Mouse (Mus musculus) embryonic facial prominence, embryonic 14.5 days (tissue): ENCODE results near the gene Tbrg4. TPM values are rescaled to one million over a fixed set of nuclear protein-coding genes. Genes with fewer than 3 reads are reported as not detected.
"Not testable (repeated sequence)": the region's sequence is repeated elsewhere in the genome, so short reads cannot be mapped to it uniquely, and the experiment has no call there.

Experiments used
- ATAC-seq: fragments of 200-750 bp; cut with Nextera tagmentation; 2 replicates; pipeline ENCODE4 v1.8.0; 2017; ENCODE audit warnings: low read depth, moderate number of reproducible peaks, moderate TSS enrichment
- DNase-seq: peaks from one replicate; pipeline ENCODE4 v3.0.0-alpha.2; 2015; ENCODE audit warnings: low spot score
- H3K27ac ChIP-seq: fragments of 300-500 bp; sonication (generic); replicated peaks from 2 replicates; pipeline ENCODE4 v1.5.1; 2014; ENCODE audit warnings: low read depth, mild to moderate bottlenecking, low read length, moderate library complexity
- H3K27me3 ChIP-seq: fragments of 300-500 bp; sonication (generic); replicated peaks from 2 replicates; pipeline ENCODE4 v1.6.1; 2014; ENCODE audit warnings: low read length; ENCODE audit not compliant: control insufficient read depth, insufficient read depth
- H3K36me3 ChIP-seq: fragments of 300-500 bp; sonication (generic); 2 replicates; pipeline ENCODE4 v1.6.1; 2014; ENCODE audit warnings: low read length, mixed read lengths; ENCODE audit not compliant: control insufficient read depth, insufficient read depth
- H3K4me1 ChIP-seq: fragments of 300-500 bp; sonication (generic); 2 replicates; pipeline ENCODE4 v1.6.1; 2014; ENCODE audit warnings: antibody characterized with exemption, low read length; ENCODE audit not compliant: control insufficient read depth, insufficient read depth
- H3K4me2 ChIP-seq: fragments of 300-500 bp; sonication (generic); 2 replicates; pipeline ENCODE4 v1.6.1; 2014; ENCODE audit warnings: low read depth, mild to moderate bottlenecking, low read length, moderate library complexity, mixed read lengths
- H3K4me3 ChIP-seq: fragments of 300-500 bp; sonication (generic); 2 replicates; pipeline ENCODE4 v1.5.1; 2014; ENCODE audit warnings: low read depth, mild to moderate bottlenecking, low read length
- H3K9ac ChIP-seq: fragments of 300-500 bp; sonication (generic); 2 replicates; pipeline ENCODE4 v1.6.1; 2014; ENCODE audit warnings: low read depth, mild to moderate bottlenecking, low read length, moderate library complexity, mixed read lengths
- H3K9me3 ChIP-seq: fragments of 300-500 bp; sonication (generic); 2 replicates; pipeline ENCODE4 v1.6.1; 2016; ENCODE audit warnings: low read length; ENCODE audit not compliant: control insufficient read depth
- WGBS: fragments of 180-500 bp; shearing (Covaris S2); extraction: QIAGEN DNeasy Blood & Tissue Kit; methylation state at CpG from one replicate; pipeline ENCODE4 v1.1.7; 2014; 5-methylcytosine and 5-hydroxymethylcytosine counted together
- polyA plus RNA-seq: library from polyadenylated mRNA; unstranded; fragments of >200 nt; fragmentation: Nextera tagmentation; extraction: Ambion mirVana; gene quantifications from 2 replicates; pipeline ENCODE4 v1.2.1, GENCODE M21; 2014

Gene Tbrg4
- polyA plus RNA-seq, 1 experiment from 2014 or later, result 33.7 TPM

DNA sequence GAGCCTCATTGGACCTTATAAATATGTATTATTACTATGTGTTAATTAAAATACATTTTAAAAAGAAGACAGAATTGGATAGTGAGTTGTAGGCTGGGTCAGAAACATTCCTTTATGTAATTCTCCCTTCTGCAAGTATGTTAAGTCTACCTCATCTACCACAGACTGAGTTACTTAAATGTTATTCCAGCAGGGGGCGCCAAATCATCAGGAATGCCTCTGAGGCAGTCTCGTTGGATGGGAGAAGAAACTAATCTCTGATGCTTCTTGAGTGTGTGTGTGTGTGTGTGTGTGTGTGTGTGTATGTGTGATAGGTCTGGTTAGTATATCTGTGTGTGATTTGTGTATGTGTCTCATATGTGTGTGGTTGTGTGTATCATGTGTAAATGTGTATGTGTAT is 29.0 kb upstream of the Tbrg4 start:
- peak; percentile 69 for ATAC-seq

DNA sequence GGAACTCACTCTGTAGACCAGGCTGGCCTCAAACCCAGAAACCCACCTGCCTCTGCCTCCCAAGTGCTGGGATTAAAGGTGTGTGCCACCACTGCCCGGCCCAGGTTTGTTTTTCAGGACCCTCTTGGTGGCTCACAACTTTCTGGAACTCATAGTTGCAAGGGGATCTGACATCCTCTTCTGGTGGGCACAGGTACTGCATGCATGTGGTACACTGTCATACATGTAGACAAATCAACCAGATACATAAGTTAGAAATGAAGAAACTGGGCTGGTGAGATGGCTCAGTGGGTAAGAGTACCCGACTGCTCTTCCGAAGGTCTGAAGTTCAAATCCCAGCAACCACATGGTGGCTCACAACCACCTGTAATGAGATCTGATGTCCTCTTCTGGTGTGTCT is 27.1 kb upstream of the Tbrg4 start:
- H3K4me1 ChIP-seq, H3K27ac ChIP-seq, H3K4me2 ChIP-seq, ATAC-seq, H3K9ac ChIP-seq, H3K9me3 ChIP-seq, H3K4me3 ChIP-seq, H3K36me3 ChIP-seq, H3K27me3 ChIP-seq, DNase-seq: not testable (repeated sequence)
- 75% methylated on average over 3 of the region's 3 CpGs for WGBS

More for the DNA sequence above, 29.0 kb upstream of the Tbrg4 start:
- Histone ChIP-seq H3K27me3 (peaks cover 2% of the 10 kb centered on the region; the same call in 1 of the 2 replicates), H3K27ac (no peak overlapping the region), H3K36me3 (no peaks in the 10 kb centered on the region), H3K4me1 (no peaks in the 10 kb centered on the region), H3K4me3 (no peak overlapping the region), H3K9me3 (no peaks in the 10 kb centered on the region), H3K4me2 (no peak overlapping the region), H3K9ac (no peak overlapping the region)
- DNase-seq, result peak; percentile 93
- WGBS, result 2% methylated on average over 2 of the region's 2 CpGs

DNA sequence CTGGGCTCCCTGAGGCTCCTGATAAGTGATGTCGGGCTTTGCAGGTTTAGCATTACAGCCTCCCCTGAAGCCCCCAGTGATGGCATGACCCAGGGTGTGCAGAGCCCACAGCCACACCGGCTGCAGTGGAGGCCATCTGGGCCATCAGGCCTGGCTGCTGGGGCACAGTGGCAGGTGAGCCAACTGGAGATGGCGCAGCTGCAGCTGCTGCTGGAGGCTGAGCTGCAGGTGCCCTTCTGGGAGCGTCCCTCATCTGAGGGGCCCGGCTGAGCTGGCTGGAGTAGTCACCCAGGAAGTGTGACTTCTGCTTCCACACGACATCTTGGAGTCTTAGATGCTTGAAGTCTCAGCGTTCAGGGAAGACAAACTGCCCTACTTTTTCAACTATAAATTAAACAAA is 24.7 kb upstream of the Tbrg4 start:
- H3K27ac ChIP-seq, result no peak overlapping the region
- H3K4me2 ChIP-seq, result no peak overlapping the region
- no peak for DNase-seq
- no peak overlapping the region for H3K9ac ChIP-seq
- WGBS, result 60% methylated on average over 7 of the region's 7 CpGs
- no peaks in the 10 kb centered on the region for H3K36me3 ChIP-seq
- ATAC-seq, result no peak
- H3K4me1 ChIP-seq, result no peaks in the 10 kb centered on the region
- H3K9me3 ChIP-seq, result no peaks in the 10 kb centered on the region
- H3K4me3 ChIP-seq, result no peak overlapping the region
- peaks cover 2% of the 10 kb centered on the region; the same call in 1 of the 2 replicates for H3K27me3 ChIP-seq

DNA sequence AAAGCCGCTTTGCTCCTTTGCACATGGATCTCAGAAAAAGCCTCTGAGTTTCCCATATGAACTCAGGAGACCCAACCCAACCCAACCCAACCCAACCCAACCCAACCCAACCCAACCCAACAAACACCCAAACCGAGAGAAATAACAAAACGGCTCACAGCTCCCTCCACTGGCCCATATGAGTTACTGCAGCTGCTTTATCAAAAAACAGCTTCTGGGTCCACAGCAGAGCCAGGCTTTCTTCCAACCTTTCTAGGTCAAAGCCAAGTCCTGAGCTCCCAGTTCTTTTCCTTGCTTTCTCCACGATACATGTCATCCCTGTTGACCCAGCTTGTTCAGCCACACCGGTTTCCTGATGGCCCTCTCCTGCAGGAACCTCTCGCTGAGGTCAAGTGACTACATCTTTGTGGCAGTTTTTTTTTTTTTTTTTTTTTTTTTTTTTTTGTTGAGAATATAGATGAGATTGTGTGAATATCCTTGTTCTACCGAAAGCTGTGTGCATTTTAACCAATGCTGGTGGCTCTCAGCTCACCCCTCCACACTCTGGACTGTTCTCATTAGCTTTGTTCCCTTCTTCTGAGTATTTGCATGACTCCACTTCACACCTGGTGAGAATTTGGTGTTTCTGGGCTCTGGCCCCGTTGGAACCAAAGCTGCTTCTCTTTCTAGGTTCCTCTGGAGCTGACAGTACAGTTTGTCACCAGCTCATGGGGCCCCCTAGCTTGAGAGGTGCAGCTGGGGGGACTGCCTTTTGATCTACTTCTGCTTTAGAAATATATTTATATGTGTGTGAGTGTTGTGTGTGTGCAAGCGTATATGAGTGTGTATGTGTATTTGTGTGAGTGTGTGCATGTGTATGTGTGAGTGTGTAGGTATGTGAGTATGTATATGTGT is 22.2 kb upstream of the Tbrg4 start:
- Histone ChIP-seq H3K27ac (no peak overlapping the region), H3K4me2 (no peak overlapping the region), H3K9me3 (no peaks in the 10 kb centered on the region), H3K9ac (no peak overlapping the region), H3K36me3 (no peaks in the 10 kb centered on the region), H3K27me3 (no peaks in the 10 kb centered on the region), H3K4me1 (no peaks in the 10 kb centered on the region), H3K4me3 (no peak overlapping the region)
- DNase-seq (no peak), ATAC-seq (no peak)
- WGBS, result 65% methylated on average over 9 of the region's 9 CpGs

DNA sequence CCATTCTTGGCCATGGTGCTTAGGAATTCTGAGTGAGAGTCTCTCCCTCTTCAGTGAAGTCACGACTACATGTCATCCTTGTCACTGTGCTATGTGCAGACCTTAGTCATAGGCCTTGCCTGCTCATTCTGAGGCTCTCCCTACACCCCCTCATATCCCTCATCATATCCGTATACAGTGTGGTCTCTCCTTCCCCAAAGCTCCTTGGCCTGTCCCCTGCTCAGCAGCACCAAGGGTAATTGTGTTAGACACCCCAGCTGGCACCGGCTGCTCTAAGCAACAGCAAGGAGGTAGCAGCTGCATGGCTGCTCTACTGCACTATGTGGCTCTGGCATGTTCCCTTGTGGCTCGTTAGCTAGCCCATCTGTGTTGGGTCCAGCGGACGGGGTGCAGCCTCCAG is 18.7 kb upstream of the Tbrg4 start:
- Histone ChIP-seq H3K4me3 (no peak overlapping the region), H3K36me3 (no peaks in the 10 kb centered on the region), H3K4me1 (no peaks in the 10 kb centered on the region), H3K9me3 (no peaks in the 10 kb centered on the region), H3K9ac (no peak overlapping the region), H3K4me2 (no peak overlapping the region), H3K27ac (no peak overlapping the region), H3K27me3 (no peaks in the 10 kb centered on the region)
- peak; percentile 51 for DNase-seq
- peak; percentile 82 for ATAC-seq
- WGBS, result 67% methylated on average over 6 of the region's 6 CpGs

DNA sequence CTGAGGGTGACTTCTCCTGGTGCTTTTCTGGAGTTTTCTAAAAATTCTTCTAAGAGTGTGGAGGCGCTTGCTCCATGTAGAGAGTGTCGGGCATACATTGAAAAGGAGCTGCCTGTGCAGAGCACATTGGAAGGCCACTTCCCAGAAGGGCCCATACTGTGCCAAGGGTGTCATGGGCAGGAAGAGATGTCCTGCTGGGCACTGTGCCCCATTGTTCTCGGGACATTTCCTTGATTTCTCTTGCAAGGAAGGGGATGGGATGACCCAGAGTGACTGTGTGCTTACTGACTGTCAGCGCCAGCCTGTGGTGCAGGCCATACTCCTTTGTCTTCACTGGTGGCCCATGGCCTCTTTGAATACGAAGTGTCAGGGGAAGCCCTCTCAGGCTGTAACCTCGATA is 13.2 kb upstream of the Tbrg4 start:
- Histone ChIP-seq H3K4me2 (no peak overlapping the region), H3K9me3 (no peaks in the 10 kb centered on the region), H3K9ac (no peak overlapping the region), H3K36me3 (no peaks in the 10 kb centered on the region), H3K27ac (no peak overlapping the region), H3K4me3 (no peak overlapping the region), H3K4me1 (no peaks in the 10 kb centered on the region), H3K27me3 (no peaks in the 10 kb centered on the region)
- DNase-seq, result no peak
- ATAC-seq, result no peak
- WGBS, result 80% methylated on average over 6 of the region's 6 CpGs

DNA sequence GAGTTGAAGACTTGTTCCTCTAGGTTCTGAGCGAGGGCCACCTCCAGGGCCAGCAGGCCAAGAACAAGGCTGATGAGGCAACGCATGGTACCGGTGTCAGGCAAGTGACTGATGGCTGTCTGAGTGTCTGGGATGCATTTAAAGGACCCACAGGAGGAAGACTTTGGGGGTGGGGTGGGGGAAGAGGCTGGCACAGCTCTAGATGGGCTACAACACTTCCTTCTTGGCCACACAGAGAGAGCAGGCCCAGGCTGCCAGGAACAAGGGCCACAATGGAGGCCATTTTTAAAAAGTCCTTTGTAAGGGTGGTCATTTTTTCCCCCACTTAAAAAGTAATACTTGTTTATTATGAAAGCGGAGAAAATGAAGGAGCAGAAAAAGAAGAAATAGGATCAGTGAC is 12.7 kb upstream of the Tbrg4 start, which contains the start of gene Wap:
Gene Wap (minus strand): TSS at position 101 of the 400 bp plus-strand sequence.
- no peak within 1 kb of the TSS for H3K27ac ChIP-seq
- DNase-seq, result no peak
- H3K9me3 ChIP-seq, result no peaks in the 10 kb centered on the region
- no peaks in the 10 kb centered on the region for H3K27me3 ChIP-seq
- no peaks in the 10 kb centered on the region for H3K36me3 ChIP-seq
- H3K4me2 ChIP-seq, result no peak within 1 kb of the TSS
- H3K4me1 ChIP-seq, result no peaks in the 10 kb centered on the region
- no peak within 1 kb of the TSS for H3K4me3 ChIP-seq
- ATAC-seq, result no peak
- H3K9ac ChIP-seq, result no peak within 1 kb of the TSS
- WGBS, result 88% methylated on average over 4 of the region's 4 CpGs

DNA sequence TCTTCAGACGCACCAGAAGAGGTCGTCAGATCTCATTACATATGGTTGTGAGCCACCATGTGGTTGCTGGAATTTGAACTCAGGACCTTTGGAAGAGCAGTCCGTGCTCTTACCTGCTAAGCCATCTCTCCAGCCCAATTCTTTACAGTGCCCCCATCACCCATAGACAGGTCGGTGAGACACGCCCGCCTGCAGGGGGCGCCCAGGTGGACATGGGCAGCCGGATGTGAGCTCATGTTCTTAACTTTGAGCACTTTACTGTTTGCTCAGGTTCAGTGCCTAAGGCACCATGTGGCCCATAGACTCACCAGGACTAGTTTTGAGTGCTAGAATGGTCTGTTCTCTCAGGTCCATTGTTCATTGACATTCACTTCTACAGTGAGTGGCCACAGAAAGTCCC is 10.3 kb upstream of the Tbrg4 start:
- H3K27me3 ChIP-seq, result no peaks in the 10 kb centered on the region
- H3K4me3 ChIP-seq, result no peak overlapping the region
- no peak overlapping the region for H3K9ac ChIP-seq
- no peak overlapping the region for H3K27ac ChIP-seq
- ATAC-seq (no peak), DNase-seq (no peak)
- H3K4me2 ChIP-seq, result no peak overlapping the region
- 78% methylated on average over 8 of the region's 8 CpGs for WGBS
- H3K9me3 ChIP-seq, result 0 out of 2 replicates have a peak, but pooled peaks cover 7% of the 10 kb centered on the region
- no peaks in the 10 kb centered on the region for H3K4me1 ChIP-seq
- no peaks in the 10 kb centered on the region for H3K36me3 ChIP-seq

DNA sequence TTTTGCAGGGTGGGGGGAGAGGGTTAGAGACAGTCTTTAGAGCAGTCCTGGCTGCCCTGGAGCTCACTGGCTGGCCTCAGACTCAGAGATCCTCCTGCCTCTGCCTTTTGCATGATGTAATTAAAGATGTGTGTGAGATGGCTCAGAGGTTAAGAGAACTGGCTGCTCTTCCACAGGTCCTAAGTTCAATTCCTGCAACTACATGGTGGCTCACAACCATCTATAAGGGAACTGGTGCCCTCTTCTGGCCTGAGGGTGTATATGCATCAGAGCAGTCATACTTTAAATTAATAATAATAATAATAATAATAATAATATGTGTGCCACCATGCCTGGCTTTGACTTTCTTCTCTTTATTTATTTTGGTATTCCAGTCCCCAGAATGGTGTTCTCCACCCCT is 3.8 kb upstream of the Tbrg4 start:
- no peak overlapping the region for H3K27ac ChIP-seq

More for the DNA sequence above, 3.8 kb upstream of the Tbrg4 start:
- 0 out of 2 replicates have a peak, but pooled peaks cover 7% of the 10 kb centered on the region for H3K9me3 ChIP-seq
- ATAC-seq, result no peak
- no peaks in the 10 kb centered on the region for H3K27me3 ChIP-seq
- H3K4me3 ChIP-seq, result no peak overlapping the region
- no peaks in the 10 kb centered on the region for H3K36me3 ChIP-seq
- peaks cover 6% of the 10 kb centered on the region for H3K4me1 ChIP-seq
- DNase-seq, result no peak
- no peak overlapping the region for H3K4me2 ChIP-seq
- no peak overlapping the region for H3K9ac ChIP-seq
